In the genomic region with DNA sequence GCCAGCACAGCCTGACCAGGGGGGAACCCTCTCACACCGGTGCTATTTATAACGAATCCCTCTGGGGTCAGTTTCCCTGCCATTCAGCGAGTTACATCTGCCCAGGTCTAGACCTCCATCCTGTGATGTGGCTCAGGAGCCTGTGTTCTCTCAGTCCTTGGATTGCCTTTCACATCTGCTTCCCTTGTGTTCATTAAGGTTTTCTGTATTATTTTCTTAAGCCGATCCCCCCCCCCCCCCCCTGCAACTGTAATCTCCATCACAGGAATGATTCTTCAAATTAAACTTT, we compare ENCODE assay signal across 8 mouse cellular contexts. TPM values are rescaled to one million over a fixed set of nuclear protein-coding genes. Genes with fewer than 3 reads are reported as not detected.
DNase-seq lines count a peak whose midpoint lies in the region; ATAC-seq lines count a peak whose summit lies in the region.

No protein-coding gene starts in this region.

- no peak overlapping the region; the same call in 1 of the 2 replicates for H3K4me3 ChIP-seq in kidney, embryonic 14.5 days (ENCODE audit: low read length)
- H3K4me3 ChIP-seq in embryonic facial prominence, embryonic 10.5 days, result peak overlapping the region; percentile 41
- peak overlapping the region; percentile 26; the same call in 1 of the 2 replicates for H3K4me3 ChIP-seq in hindbrain, embryonic 16.5 days (ENCODE audit: low read length)
- peak overlapping the region; percentile 29 for H3K4me3 ChIP-seq in midbrain, embryonic 15.5 days

- peak overlapping the region; percentile 39 for H3K4me2 ChIP-seq in kidney, embryonic 14.5 days (replicated peaks; ENCODE audit: low read depth, low read length)
- H3K4me2 ChIP-seq in hindbrain, embryonic 16.5 days (ENCODE audit: low read length), result peak overlapping the region; percentile 52
- H3K4me2 ChIP-seq in midbrain, embryonic 15.5 days, result peak overlapping the region; percentile 43

- no peak overlapping the region for H3K27ac ChIP-seq in kidney, embryonic 14.5 days (ENCODE audit: low read depth, low read length)
- H3K27ac ChIP-seq in embryonic facial prominence, embryonic 10.5 days (replicated peaks), result peak overlapping the region; percentile 31; the same call in 1 of the 2 replicates
- H3K27ac ChIP-seq in hindbrain, embryonic 16.5 days (ENCODE audit: low read depth, low read length), result no peak overlapping the region
- H3K27ac ChIP-seq in midbrain, embryonic 15.5 days, result no peak overlapping the region

- H3K9ac ChIP-seq in kidney, embryonic 14.5 days (ENCODE audit: low read depth, low read length), result no peak overlapping the region
- peak overlapping the region; percentile 48 for H3K9ac ChIP-seq in hindbrain, embryonic 16.5 days (ENCODE audit: low read depth, low read length)
- H3K9ac ChIP-seq in midbrain, embryonic 15.5 days, result peak overlapping the region; percentile 35

- no peaks in the 10 kb centered on the region for H3K27me3 ChIP-seq in kidney, embryonic 14.5 days (ENCODE audit: control insufficient read depth, insufficient read depth, low read length)
- no peaks in the 10 kb centered on the region for H3K27me3 ChIP-seq in embryonic facial prominence, embryonic 10.5 days (replicated peaks; ENCODE audit: low read depth, poor library complexity, severe bottlenecking)
- H3K27me3 ChIP-seq in hindbrain, embryonic 16.5 days (replicated peaks; ENCODE audit: control insufficient read depth, insufficient read depth, low read length), result no peaks in the 10 kb centered on the region
- H3K27me3 ChIP-seq in midbrain, embryonic 15.5 days (replicated peaks), result no peaks in the 10 kb centered on the region

- no peak for DNase-seq in kidney, postnatal 14 days
- no peak for DNase-seq in embryonic facial prominence, embryonic 10.5 days (ENCODE audit: low spot score)
- no peak for DNase-seq in layer of hippocampus, adult 9-11 months
- no peak for DNase-seq in frontal cortex, postnatal 14 days (ENCODE audit: low spot score in 2 of 2)
- DNase-seq in frontal cortex, postnatal 25 days (ENCODE audit: low spot score in 2 of 2), result no peak

- WGBS in kidney, embryonic 14.5 days, result 23% methylated on average over 4 of the region's 4 CpGs
- WGBS in embryonic facial prominence, embryonic 10.5 days, result 21% methylated on average over 4 of the region's 4 CpGs
- 32% methylated on average over 4 of the region's 4 CpGs for WGBS in hindbrain, embryonic 16.5 days
- WGBS in midbrain, embryonic 15.5 days, result 16% methylated on average over 4 of the region's 4 CpGs

- H3K36me3 ChIP-seq in kidney, embryonic 14.5 days (ENCODE audit: control insufficient read depth, insufficient read depth, low read length), result no peaks in the 10 kb centered on the region
- no peaks in the 10 kb centered on the region for H3K36me3 ChIP-seq in embryonic facial prominence, embryonic 10.5 days (replicated peaks)
- H3K36me3 ChIP-seq in hindbrain, embryonic 16.5 days (ENCODE audit: control insufficient read depth, insufficient read depth, low read length), result no peaks in the 10 kb centered on the region
- no peaks in the 10 kb centered on the region for H3K36me3 ChIP-seq in midbrain, embryonic 15.5 days (replicated peaks)

- no peaks in the 10 kb centered on the region for H3K9me3 ChIP-seq in kidney, embryonic 14.5 days (ENCODE audit: control insufficient read depth, low read length)
- no peaks in the 10 kb centered on the region for H3K9me3 ChIP-seq in embryonic facial prominence, embryonic 10.5 days
- no peaks in the 10 kb centered on the region for H3K9me3 ChIP-seq in hindbrain, embryonic 16.5 days (ENCODE audit: control insufficient read depth, low read length)
- no peaks in the 10 kb centered on the region for H3K9me3 ChIP-seq in midbrain, embryonic 15.5 days

- H3K4me1 ChIP-seq in kidney, embryonic 14.5 days (ENCODE audit: control insufficient read depth, insufficient read depth, low read length), result no peaks in the 10 kb centered on the region
- peaks cover 10% of the 10 kb centered on the region for H3K4me1 ChIP-seq in embryonic facial prominence, embryonic 10.5 days
- peaks cover 2% of the 10 kb centered on the region; the same call in 1 of the 2 replicates for H3K4me1 ChIP-seq in hindbrain, embryonic 16.5 days (ENCODE audit: control insufficient read depth, insufficient read depth, low read depth, low read length)
- H3K4me1 ChIP-seq in midbrain, embryonic 15.5 days, result peaks cover 6% of the 10 kb centered on the region

- no peak for ATAC-seq in kidney, embryonic 14.5 days (ENCODE audit: low FRiP score, low TSS enrichment)
- ATAC-seq in hindbrain, embryonic 16.5 days, result no peak
- no peak for ATAC-seq in midbrain, embryonic 15.5 days (replicated peaks)

RNA-seq across cellular contexts. Expression of a gene that starts 22.1 kb away (rescaled TPM):
- polyA plus RNA-seq in kidney, embryonic 14.5 days (2014; fragmentation: Nextera tagmentation; extraction: Ambion mirVana), result 70.7 and 74.6 TPM in 2 replicates
- polyA plus RNA-seq in embryonic facial prominence, embryonic 10.5 days (2016; fragmentation: Nextera tagmentation; extraction: Ambion mirVana), result 68.4 and 78.8 TPM in 2 replicates
- 177 and 191 TPM in 2 replicates for polyA plus RNA-seq in hindbrain, embryonic 16.5 days (2015; fragmentation: Nextera tagmentation; extraction: Ambion mirVana)
- 147 and 154 TPM in 2 replicates for polyA plus RNA-seq in midbrain, embryonic 15.5 days (2015; fragmentation: Nextera tagmentation; extraction: Ambion mirVana)
